Mouse (Mus musculus): ENCODE results near the gene St6gal1. TPM values are rescaled to one million over a fixed set of nuclear protein-coding genes. Genes with fewer than 3 reads are reported as not detected.

St6gal1 gene
- polyA plus RNA-seq, 1 experiment from 2014 or later: 18.7 TPM

DNA sequence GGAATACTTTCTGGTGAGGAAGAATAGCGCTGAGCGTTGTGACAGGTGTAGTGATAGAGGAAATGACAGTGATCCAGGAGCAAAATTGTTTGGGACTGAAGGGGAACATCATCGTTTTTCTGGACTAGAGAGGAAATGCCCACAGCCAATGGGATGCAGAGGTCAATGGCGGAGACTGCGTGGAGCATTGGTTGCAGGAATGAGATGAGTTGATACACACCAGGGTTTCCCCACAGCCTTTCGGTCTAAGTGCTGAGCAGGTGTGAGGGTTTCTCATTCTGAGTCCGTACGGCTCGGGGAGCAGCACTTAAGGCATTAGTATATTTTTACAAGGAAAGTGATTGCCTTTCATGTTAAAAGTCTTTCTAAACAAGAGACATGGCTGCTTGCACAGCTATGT, 88.1 kb downstream of the St6gal1 start:
- DNase-seq (ENCODE audit: low spot score) (no peak), ATAC-seq (replicated peaks; ENCODE audit: low FRiP score) (no peak)
- 88% methylated on average over 9 of the region's 9 CpGs for WGBS
- Histone ChIP-seq H3K4me1 (replicated peaks; ENCODE audit: control insufficient read depth, insufficient read depth, low read length) (no peaks in the 10 kb centered on the region; the same call in 1 of the 2 replicates), H3K4me3 (ENCODE audit: low read depth, low read length) (no peak overlapping the region), H3K9me3 (ENCODE audit: control insufficient read depth, low read length) (no peaks in the 10 kb centered on the region), H3K4me2 (no peak overlapping the region), H3K27ac (ENCODE audit: low read depth, low read length) (no peak overlapping the region), H3K36me3 (ENCODE audit: control insufficient read depth, insufficient read depth, low read length) (no peaks in the 10 kb centered on the region; the same call in 1 of the 2 replicates), H3K9ac (ENCODE audit: low read depth, low read length) (no peak overlapping the region), H3K27me3 (replicated peaks; ENCODE audit: control insufficient read depth, insufficient read depth, low read length) (no peaks in the 10 kb centered on the region)

DNA sequence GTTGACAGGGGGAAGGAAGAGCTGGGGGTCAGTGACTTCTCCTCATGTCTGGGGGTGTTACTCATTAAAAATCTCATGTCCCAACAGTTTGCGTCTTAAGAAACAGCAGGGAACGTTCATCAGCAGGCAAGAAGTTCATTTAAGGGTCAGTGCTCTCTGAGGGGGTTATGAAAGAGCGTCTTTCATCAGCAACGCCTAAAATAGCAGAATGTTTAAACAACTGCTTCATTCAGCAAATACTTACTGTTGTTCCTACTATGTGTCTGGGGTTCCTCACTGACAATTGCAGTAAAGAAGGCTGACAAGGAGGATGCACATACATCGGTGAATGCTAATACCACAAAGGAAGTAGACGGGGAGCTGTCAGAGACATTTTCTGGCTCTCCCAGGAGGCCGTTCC, 90.2 kb downstream of the St6gal1 start:
- Histone ChIP-seq H3K9me3 (ENCODE audit: control insufficient read depth, low read length) (no peaks in the 10 kb centered on the region), H3K4me3 (ENCODE audit: low read depth, low read length) (no peak overlapping the region), H3K36me3 (ENCODE audit: control insufficient read depth, insufficient read depth, low read length) (no peaks in the 10 kb centered on the region; the same call in 1 of the 2 replicates), H3K9ac (ENCODE audit: low read depth, low read length) (no peak overlapping the region), H3K4me2 (no peak overlapping the region), H3K27me3 (replicated peaks; ENCODE audit: control insufficient read depth, insufficient read depth, low read length) (no peaks in the 10 kb centered on the region), H3K27ac (ENCODE audit: low read depth, low read length) (peak overlapping the region; percentile 3; the same call in 1 of the 2 replicates), H3K4me1 (replicated peaks; ENCODE audit: control insufficient read depth, insufficient read depth, low read length) (peaks cover 3% of the 10 kb centered on the region; the same call in 1 of the 2 replicates)
- 24% methylated on average over 7 of the region's 7 CpGs for WGBS
- ATAC-seq (replicated peaks; ENCODE audit: low FRiP score): no peak
- no peak for DNase-seq (ENCODE audit: low spot score)

GRCm38 (mm10) chr16:23317411-23318047, 93.0 kb downstream of the St6gal1 start:
- no peak for ATAC-seq (replicated peaks; ENCODE audit: low FRiP score)
- 48% methylated on average over 7 of the region's 7 CpGs for WGBS

GRCm38 (mm10) chr16:23320025-23320424, 95.5 kb downstream of the St6gal1 start:
- Histone ChIP-seq H3K36me3 (ENCODE audit: control insufficient read depth, insufficient read depth, low read length) (peaks cover 3% of the 10 kb centered on the region; the same call in 1 of the 2 replicates), H3K9me3 (ENCODE audit: control insufficient read depth, low read length) (no peaks in the 10 kb centered on the region), H3K27me3 (replicated peaks; ENCODE audit: control insufficient read depth, insufficient read depth, low read length) (no peaks in the 10 kb centered on the region), H3K9ac (ENCODE audit: low read depth, low read length) (no peak overlapping the region), H3K27ac (ENCODE audit: low read depth, low read length) (no peak overlapping the region), H3K4me1 (replicated peaks; ENCODE audit: control insufficient read depth, insufficient read depth, low read length) (0 out of 2 replicates have a peak, but pooled peaks cover 3% of the 10 kb centered on the region), H3K4me3 (ENCODE audit: low read depth, low read length) (no peak overlapping the region), H3K4me2 (no peak overlapping the region)
- DNase-seq (ENCODE audit: low spot score): no peak
- no peak for ATAC-seq (replicated peaks; ENCODE audit: low FRiP score)
- WGBS: 74% methylated on average over 3 of the region's 3 CpGs

More at GRCm38 (mm10) chr16:23317411-23318047, 93.0 kb downstream of the St6gal1 start:
- H3K4me3 ChIP-seq (ENCODE audit: low read depth, low read length): no peak overlapping the region
- no peaks in the 10 kb centered on the region for H3K9me3 ChIP-seq (ENCODE audit: control insufficient read depth, low read length)
- no peak for DNase-seq (ENCODE audit: low spot score)
- no peak overlapping the region; the same call in 1 of the 2 replicates for H3K4me2 ChIP-seq
- peak overlapping the region; percentile 28; the same call in 1 of the 2 replicates for H3K27ac ChIP-seq (ENCODE audit: low read depth, low read length)
- H3K9ac ChIP-seq (ENCODE audit: low read depth, low read length): no peak overlapping the region
- H3K4me1 ChIP-seq (replicated peaks; ENCODE audit: control insufficient read depth, insufficient read depth, low read length): peaks cover 3% of the 10 kb centered on the region; the same call in 1 of the 2 replicates
- peaks cover 3% of the 10 kb centered on the region; the same call in 1 of the 2 replicates for H3K36me3 ChIP-seq (ENCODE audit: control insufficient read depth, insufficient read depth, low read length)
- no peaks in the 10 kb centered on the region for H3K27me3 ChIP-seq (replicated peaks; ENCODE audit: control insufficient read depth, insufficient read depth, low read length)

- no peak overlapping the region for H3K4me3 ChIP-seq (ENCODE audit: low read depth, low read length)
- no peaks in the 10 kb centered on the region for H3K27me3 ChIP-seq (replicated peaks; ENCODE audit: control insufficient read depth, insufficient read depth, low read length)
- ATAC-seq (replicated peaks; ENCODE audit: low FRiP score) (no peak), DNase-seq (ENCODE audit: low spot score) (no peak)
- 0 out of 2 replicates have a peak, but pooled peaks cover 3% of the 10 kb centered on the region for H3K4me1 ChIP-seq (replicated peaks; ENCODE audit: control insufficient read depth, insufficient read depth, low read length)
- H3K4me2 ChIP-seq: no peak overlapping the region
- 88% methylated on average over 6 of the region's 6 CpGs for WGBS
- H3K9me3 ChIP-seq (ENCODE audit: control insufficient read depth, low read length): no peaks in the 10 kb centered on the region
- no peak overlapping the region for H3K27ac ChIP-seq (ENCODE audit: low read depth, low read length)
- H3K9ac ChIP-seq (ENCODE audit: low read depth, low read length): no peak overlapping the region
- H3K36me3 ChIP-seq (ENCODE audit: control insufficient read depth, insufficient read depth, low read length): peaks cover 3% of the 10 kb centered on the region; the same call in 1 of the 2 replicates
Observed at GRCm38 (mm10) chr16:23320579-23320978, 96.0 kb downstream of the St6gal1 start.

DNA sequence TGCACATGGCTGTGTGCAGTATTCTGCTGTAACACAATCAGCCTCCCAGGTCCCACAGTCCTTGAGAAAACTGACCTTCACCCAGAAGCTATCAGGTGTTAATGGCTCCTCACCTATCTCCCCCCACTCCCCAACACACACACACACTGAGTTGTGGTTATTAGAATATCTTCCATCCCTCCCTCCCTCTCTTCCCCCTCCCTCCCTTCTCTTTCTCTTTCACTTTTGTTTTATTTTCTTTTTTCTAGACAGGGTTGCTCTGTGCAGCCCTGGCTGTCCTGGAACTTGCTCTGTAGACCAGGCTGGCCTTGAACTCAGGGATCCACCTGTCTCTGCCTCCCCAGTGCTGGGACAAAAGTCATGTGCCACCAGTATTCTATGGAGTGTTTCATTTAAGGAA, 97.9 kb downstream of the St6gal1 start:
- Histone ChIP-seq H3K27me3 (replicated peaks; ENCODE audit: control insufficient read depth, insufficient read depth, low read length) (no peaks in the 10 kb centered on the region), H3K27ac (ENCODE audit: low read depth, low read length) (no peak overlapping the region), H3K36me3 (ENCODE audit: control insufficient read depth, insufficient read depth, low read length) (peaks cover 3% of the 10 kb centered on the region; the same call in 1 of the 2 replicates), H3K4me1 (replicated peaks; ENCODE audit: control insufficient read depth, insufficient read depth, low read length) (0 out of 2 replicates have a peak, but pooled peaks cover 3% of the 10 kb centered on the region), H3K4me2 (no peak overlapping the region), H3K9me3 (ENCODE audit: control insufficient read depth, low read length) (no peaks in the 10 kb centered on the region), H3K4me3 (ENCODE audit: low read depth, low read length) (no peak overlapping the region), H3K9ac (ENCODE audit: low read depth, low read length) (no peak overlapping the region)
- ATAC-seq (replicated peaks; ENCODE audit: low FRiP score): no peak
- no peak for DNase-seq (ENCODE audit: low spot score)

DNA sequence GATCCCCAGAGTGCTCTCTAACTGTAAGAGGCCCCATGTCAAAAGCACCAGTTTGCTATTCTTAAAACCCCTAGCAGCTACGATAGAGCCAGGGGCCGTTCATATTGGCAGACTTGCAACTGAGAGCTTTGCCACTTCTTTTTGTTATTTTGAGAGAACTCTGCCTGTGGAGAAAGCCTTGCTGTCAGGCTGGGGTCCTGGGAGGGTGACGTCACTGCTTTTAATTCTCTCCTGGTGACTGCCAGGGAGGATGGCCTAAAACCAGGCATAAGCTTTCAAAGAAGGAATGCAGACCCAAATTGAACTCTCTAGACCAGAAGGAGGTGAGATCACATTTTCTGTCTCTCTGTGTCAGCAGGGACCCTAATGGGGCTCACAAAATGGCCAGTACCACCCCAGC, 99.4 kb downstream of the St6gal1 start:
- no peak overlapping the region for H3K27ac ChIP-seq (ENCODE audit: low read depth, low read length)
- 64% methylated on average over 3 of the region's 3 CpGs for WGBS
- no peaks in the 10 kb centered on the region for H3K27me3 ChIP-seq (replicated peaks; ENCODE audit: control insufficient read depth, insufficient read depth, low read length)
- H3K9ac ChIP-seq (ENCODE audit: low read depth, low read length): no peak overlapping the region
- no peak for ATAC-seq (replicated peaks; ENCODE audit: low FRiP score)
- H3K4me2 ChIP-seq: no peak overlapping the region
- no peaks in the 10 kb centered on the region for H3K4me1 ChIP-seq (replicated peaks; ENCODE audit: control insufficient read depth, insufficient read depth, low read length)
- DNase-seq (ENCODE audit: low spot score): no peak
- H3K9me3 ChIP-seq (ENCODE audit: control insufficient read depth, low read length): no peaks in the 10 kb centered on the region
- H3K36me3 ChIP-seq (ENCODE audit: control insufficient read depth, insufficient read depth, low read length): peaks cover 5% of the 10 kb centered on the region; the same call in 1 of the 2 replicates
- H3K4me3 ChIP-seq (ENCODE audit: low read depth, low read length): no peak overlapping the region

- no peak overlapping the region for H3K27ac ChIP-seq (ENCODE audit: low read depth, low read length)
- no peaks in the 10 kb centered on the region for H3K9me3 ChIP-seq (ENCODE audit: control insufficient read depth, low read length)
- DNase-seq (ENCODE audit: low spot score) (no peak), ATAC-seq (replicated peaks; ENCODE audit: low FRiP score) (no peak)
- no peaks in the 10 kb centered on the region for H3K4me1 ChIP-seq (replicated peaks; ENCODE audit: control insufficient read depth, insufficient read depth, low read length)
- H3K27me3 ChIP-seq (replicated peaks; ENCODE audit: control insufficient read depth, insufficient read depth, low read length): no peaks in the 10 kb centered on the region
- H3K4me3 ChIP-seq (ENCODE audit: low read depth, low read length): no peak overlapping the region
- peaks cover 5% of the 10 kb centered on the region; the same call in 1 of the 2 replicates for H3K36me3 ChIP-seq (ENCODE audit: control insufficient read depth, insufficient read depth, low read length)
- H3K4me2 ChIP-seq: no peak overlapping the region
- H3K9ac ChIP-seq (ENCODE audit: low read depth, low read length): no peak overlapping the region
- 64% methylated on average over 6 of the region's 6 CpGs for WGBS
Observed at GRCm38 (mm10) chr16:23324867-23325650, 100.5 kb downstream of the St6gal1 start.
